Mouse (Mus musculus) hindbrain, postnatal 0 days (tissue): Measurements from ENCODE around the gene Cnot9. TPM values are rescaled to one million over a fixed set of nuclear protein-coding genes. Genes with fewer than 3 reads are reported as not detected.

Experiments
- ATAC-seq: fragments of 200-750 bp; cut with Nextera tagmentation; 2 replicates; pipeline ENCODE4 v1.8.0; 2017; ENCODE audit warnings: mild to moderate bottlenecking, moderate TSS enrichment, moderate library complexity
- DNase-seq: peaks from one replicate; pipeline ENCODE4 v3.0.0-alpha.2; 2015; ENCODE audit warnings: low spot score
- H3K27ac ChIP-seq: fragments of 300-500 bp; sonication (generic); 2 replicates; pipeline ENCODE4 v1.5.1; 2014; ENCODE audit warnings: mild to moderate bottlenecking
- H3K27me3 ChIP-seq: fragments of 300-500 bp; sonication (generic); 2 replicates; pipeline ENCODE4 v1.6.1; 2014; ENCODE audit warnings: low read length, mixed read lengths; ENCODE audit not compliant: insufficient read depth
- H3K36me3 ChIP-seq: fragments of 300-500 bp; sonication (generic); 2 replicates; pipeline ENCODE4 v1.6.1; 2014; ENCODE audit warnings: low read length, mixed read lengths; ENCODE audit not compliant: insufficient read depth
- H3K4me1 ChIP-seq: fragments of 300-500 bp; sonication (generic); 2 replicates; pipeline ENCODE4 v1.6.1; 2014; ENCODE audit warnings: antibody characterized with exemption, low read length, mixed read lengths; ENCODE audit not compliant: insufficient read depth
- H3K4me2 ChIP-seq: fragments of 300-500 bp; sonication (generic); 2 replicates; pipeline ENCODE4 v1.6.1; 2014; ENCODE audit warnings: low read depth, mild to moderate bottlenecking, low read length, moderate library complexity, mixed read lengths
- H3K4me3 ChIP-seq: fragments of 300-500 bp; sonication (generic); 2 replicates; pipeline ENCODE4 v1.5.1; 2014; ENCODE audit warnings: low read length
- H3K9ac ChIP-seq: fragments of 300-500 bp; sonication (generic); replicated peaks from 2 replicates; pipeline ENCODE4 v1.6.1; 2014; ENCODE audit warnings: mild to moderate bottlenecking, low read length, moderate library complexity, mixed read lengths
- H3K9me3 ChIP-seq: fragments of 300-500 bp; sonication (generic); 2 replicates; pipeline ENCODE4 v1.6.1; 2016; ENCODE audit warnings: low read length, mixed read lengths
- CTCF ChIP-seq: IDR thresholded peaks from 2 replicates; pipeline ENCODE4 v1.5.1; 2016; ENCODE audit warnings: antibody characterized with exemption, control low read depth, low read depth
- WGBS: fragments of 180-500 bp; shearing (Covaris S2); extraction: QIAGEN DNeasy Blood & Tissue Kit; methylation state at CpG from one replicate; pipeline ENCODE4 v1.1.7; 2014; 5-methylcytosine and 5-hydroxymethylcytosine counted together
- polyA plus RNA-seq: library from polyadenylated mRNA; unstranded; fragments of >200 nt; fragmentation: Nextera tagmentation; extraction: Ambion mirVana; gene quantifications from 2 replicates; pipeline ENCODE4 v1.2.1, GENCODE M21; 2015
- total RNA-seq: library from RNA; depleted of rRNA; stranded (reverse); fragments of >200 nt; gene quantifications from 2 replicates; pipeline ENCODE4 v1.2.3, GENCODE M21; 2014; rRNA removed

The Cnot9 gene
- total and polyA plus RNA-seq, 2 experiments from 2014 or later, result 36.7 to 45.4 TPM

DNA sequence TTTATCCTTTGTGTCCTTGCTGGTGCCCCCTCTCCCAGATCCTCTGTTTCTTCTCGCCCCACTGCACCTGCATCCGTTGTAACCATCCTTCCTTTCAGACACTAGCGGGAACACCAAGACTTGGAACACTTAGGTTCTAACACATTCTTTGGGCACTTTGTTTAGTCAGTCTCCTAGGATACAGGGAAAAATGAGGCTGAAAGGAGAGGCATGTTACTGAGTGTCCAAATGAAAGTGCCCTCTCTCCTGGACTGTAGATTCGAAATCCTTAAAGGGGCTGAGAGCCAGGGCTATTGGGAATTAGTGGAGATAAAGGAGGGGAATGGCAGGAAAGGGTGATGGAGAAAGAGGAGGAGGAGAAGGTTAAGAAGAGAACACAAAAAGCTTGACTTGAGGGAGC is 38.3 kb downstream of the Cnot9 start, which contains the start of gene Usp37:
Gene Usp37 (minus strand): TSS at position 101 of the 400 bp plus-strand sequence.
- Histone ChIP-seq H3K4me3 (peak within 1 kb of the TSS; percentile 21), H3K4me2 (peak within 1 kb of the TSS; percentile 52), H3K9ac (peak within 1 kb of the TSS; percentile 30; the same call in 1 of the 2 replicates), H3K4me1 (peaks cover 10% of the 10 kb centered on the region; the same call in 1 of the 2 replicates), H3K9me3 (no peaks in the 10 kb centered on the region), H3K27me3 (no peaks in the 10 kb centered on the region), H3K27ac (peak within 1 kb of the TSS; percentile 74; the same call in 1 of the 2 replicates), H3K36me3 (no peaks in the 10 kb centered on the region)
- no peak for TF ChIP-seq CTCF
- 36% methylated on average over 4 of the region's 4 CpGs for WGBS
- DNase-seq (peak; percentile 17), ATAC-seq (no peak)

DNA sequence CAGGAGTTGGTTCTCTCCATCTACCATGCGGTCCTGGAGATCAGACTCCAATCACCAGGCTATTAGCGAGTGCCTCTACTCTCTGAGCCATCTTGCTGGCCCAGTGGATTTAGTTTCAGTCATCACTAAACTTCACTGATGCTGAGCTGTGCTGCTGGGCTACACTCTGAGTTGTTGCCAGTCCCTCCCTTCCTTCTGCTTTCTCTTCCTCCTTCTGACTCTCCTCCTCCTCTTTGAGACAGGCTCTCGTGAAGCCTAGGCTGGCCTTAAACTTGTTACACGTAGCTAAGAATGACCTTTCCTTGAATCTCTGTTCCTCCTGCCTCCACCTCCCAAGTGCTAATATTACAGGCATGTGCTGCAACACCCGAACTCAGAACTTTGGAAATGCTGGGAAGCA is 53.2 kb downstream of the Cnot9 start:
- no peaks in the 10 kb centered on the region for H3K4me1 ChIP-seq
- H3K9me3 ChIP-seq, result no peaks in the 10 kb centered on the region
- H3K36me3 ChIP-seq, result peaks cover under 1% of the 10 kb centered on the region; the same call in 1 of the 2 replicates
- H3K4me3 ChIP-seq, result no peak overlapping the region
- H3K9ac ChIP-seq, result no peak overlapping the region
- H3K27ac ChIP-seq, result no peak overlapping the region
- DNase-seq (no peak), ATAC-seq (no peak)
- 90% methylated on average over 5 of the region's 5 CpGs for WGBS
- H3K4me2 ChIP-seq, result no peak overlapping the region
- TF ChIP-seq CTCF, result no peak
- no peaks in the 10 kb centered on the region for H3K27me3 ChIP-seq

DNA sequence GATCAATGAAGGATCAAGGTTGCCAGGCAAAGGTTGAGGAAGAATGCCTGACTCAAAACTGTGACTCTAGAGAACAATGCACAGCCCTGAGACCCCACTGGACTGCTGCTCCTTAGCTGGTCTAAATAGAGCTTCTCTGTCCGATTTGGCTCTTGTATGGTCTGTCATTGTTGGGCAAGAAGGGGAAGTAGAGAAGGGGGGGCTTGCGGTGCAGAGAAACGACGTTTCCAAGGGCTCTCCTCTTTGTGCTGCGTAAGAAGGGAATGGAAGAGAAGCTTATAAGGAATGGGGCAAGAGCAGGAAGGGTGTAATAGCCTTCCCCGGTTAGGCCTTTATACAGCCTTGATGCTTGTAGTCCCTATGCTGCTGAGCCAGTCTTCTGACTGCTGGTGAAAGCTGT is 60.0 kb downstream of the Cnot9 start:
- Histone ChIP-seq H3K4me1 (no peaks in the 10 kb centered on the region), H3K9ac (no peak overlapping the region), H3K4me2 (no peak overlapping the region), H3K27me3 (no peaks in the 10 kb centered on the region), H3K36me3 (peaks cover 59% of the 10 kb centered on the region), H3K9me3 (no peaks in the 10 kb centered on the region), H3K27ac (no peak overlapping the region), H3K4me3 (no peak overlapping the region)
- DNase-seq (no peak), ATAC-seq (no peak)
- no peak for TF ChIP-seq CTCF
- 48% methylated on average over 6 of the region's 6 CpGs for WGBS

DNA sequence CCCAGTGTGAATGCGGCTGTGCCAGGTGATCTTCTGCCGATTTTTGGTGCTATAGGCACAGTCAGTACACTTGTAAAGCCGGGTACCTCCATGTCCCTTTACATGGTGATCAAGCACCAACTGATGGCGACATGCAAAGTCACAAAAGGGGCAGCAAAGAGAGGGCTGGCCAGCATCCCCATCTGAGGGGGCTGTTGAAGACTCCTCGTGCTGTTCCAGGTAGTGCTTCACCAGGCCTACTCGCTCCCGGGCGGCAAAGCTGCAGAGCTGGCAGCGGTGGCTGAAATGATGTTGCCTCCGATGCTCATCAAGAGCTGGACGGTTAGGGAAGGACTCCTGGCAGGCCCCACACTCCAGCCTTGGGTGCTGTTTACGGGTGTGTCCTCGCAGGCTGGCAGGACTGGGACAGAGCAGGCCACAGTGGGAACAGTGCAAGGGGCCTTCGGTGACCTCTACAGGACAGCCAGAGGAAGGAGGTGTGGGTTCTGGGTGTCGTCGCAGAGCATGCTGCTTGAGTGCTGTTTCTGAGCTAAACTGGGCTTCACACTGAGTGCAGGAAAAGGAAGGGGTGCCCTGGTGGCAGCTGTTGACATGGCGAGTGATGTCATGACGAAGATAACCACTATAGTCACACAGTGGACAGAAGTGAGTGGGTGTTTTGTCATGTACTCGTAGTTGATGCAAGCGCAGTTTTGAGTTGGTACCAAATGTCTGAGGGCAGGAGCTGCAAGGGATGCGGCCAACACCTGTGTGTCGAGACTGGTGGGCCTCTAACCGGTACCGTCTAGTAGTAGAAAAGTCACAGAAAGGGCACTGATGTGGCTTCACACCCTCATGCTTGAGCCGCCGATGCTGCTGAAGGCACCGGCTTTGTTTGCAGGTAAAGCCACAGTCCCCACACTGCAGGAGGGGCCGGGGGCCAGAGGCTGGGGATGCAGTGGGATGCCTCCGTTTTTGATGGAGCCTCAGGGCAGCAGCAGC is 64.2 kb downstream of the Cnot9 start:
- TF ChIP-seq CTCF, result peak; percentile 31
- no peaks in the 10 kb centered on the region for H3K27me3 ChIP-seq
- DNase-seq (no peak), ATAC-seq (no peak)
- peaks cover 89% of the 10 kb centered on the region for H3K36me3 ChIP-seq
- H3K9ac ChIP-seq, result no peak overlapping the region
- H3K4me1 ChIP-seq, result no peaks in the 10 kb centered on the region
- H3K4me3 ChIP-seq, result no peak overlapping the region
- H3K27ac ChIP-seq, result no peak overlapping the region
- no peak overlapping the region for H3K4me2 ChIP-seq
- 92% methylated on average over 29 of the region's 29 CpGs for WGBS
- H3K9me3 ChIP-seq, result no peaks in the 10 kb centered on the region

Other genes starting within 250 kb of the Cnot9 start
- not detected in 2 replicates for gene Gpbar1, start 227.5 kb upstream of the Cnot9 start, total RNA-seq
- gene Gpbar1, start 227.5 kb upstream of the Cnot9 start, polyA plus RNA-seq, result 0.16 TPM in 1 of 2 replicates, not detected in the other
- gene Aamp, start 221.3 kb upstream of the Cnot9 start, total RNA-seq, result 131 and 161 TPM in 2 replicates
- gene Aamp, start 221.3 kb upstream of the Cnot9 start, polyA plus RNA-seq, result 212 and 219 TPM in 2 replicates
- gene Pnkd, start 221.1 kb upstream of the Cnot9 start, total RNA-seq, result 102 and 113 TPM in 2 replicates
- gene Pnkd, start 221.1 kb upstream of the Cnot9 start, polyA plus RNA-seq, result 143 TPM in 2 replicates
- gene Tmbim1, start 200.4 kb upstream of the Cnot9 start, total RNA-seq, result 16.4 and 17.5 TPM in 2 replicates
- 14.8 and 16.5 TPM in 2 replicates for gene Tmbim1, start 200.4 kb upstream of the Cnot9 start, polyA plus RNA-seq
- 0.75 and 1.9 TPM in 2 replicates for gene Catip, start 143.9 kb upstream of the Cnot9 start, total RNA-seq
- 1.8 and 2.6 TPM in 2 replicates for gene Catip, start 143.9 kb upstream of the Cnot9 start, polyA plus RNA-seq
- 3.6 and 10.6 TPM in 2 replicates for gene Slc11a1, start 130.9 kb upstream of the Cnot9 start, total RNA-seq
- gene Slc11a1, start 130.9 kb upstream of the Cnot9 start, polyA plus RNA-seq, result 2.3 and 2.9 TPM in 2 replicates
- gene Ctdsp1, start 114.5 kb upstream of the Cnot9 start, total RNA-seq, result 35.7 and 38.4 TPM in 2 replicates
- 17.9 and 18.2 TPM in 2 replicates for gene Ctdsp1, start 114.5 kb upstream of the Cnot9 start, polyA plus RNA-seq
- gene Vil1, start 96.7 kb upstream of the Cnot9 start, total RNA-seq, result 0.26 TPM in 1 of 2 replicates, not detected in the other
- 0.14 and 0.18 TPM in 2 replicates for gene Vil1, start 96.7 kb upstream of the Cnot9 start, polyA plus RNA-seq
- gene Plcd4, start 36.8 kb downstream of the Cnot9 start, total RNA-seq, result 11.0 and 11.5 TPM in 2 replicates
- 8.7 and 11.4 TPM in 2 replicates for gene Plcd4, start 36.8 kb downstream of the Cnot9 start, polyA plus RNA-seq
- 13.0 and 25.3 TPM in 2 replicates for gene Usp37, start 38.2 kb downstream of the Cnot9 start, total RNA-seq
- gene Usp37, start 38.2 kb downstream of the Cnot9 start, polyA plus RNA-seq, result 17.4 and 21.3 TPM in 2 replicates
- 13.3 and 15.1 TPM in 2 replicates for gene Zfp142, start 82.2 kb downstream of the Cnot9 start, total RNA-seq
- gene Zfp142, start 82.2 kb downstream of the Cnot9 start, polyA plus RNA-seq, result 5.4 and 5.9 TPM in 2 replicates
- gene Bcs1l, start 82.2 kb downstream of the Cnot9 start, total RNA-seq, result 15.2 and 29.9 TPM in 2 replicates
- gene Bcs1l, start 82.2 kb downstream of the Cnot9 start, polyA plus RNA-seq, result 12.3 and 14.4 TPM in 2 replicates
- gene Rnf25, start 95.3 kb downstream of the Cnot9 start, total RNA-seq, result 64.1 and 77.7 TPM in 2 replicates
- 45.8 and 50.0 TPM in 2 replicates for gene Rnf25, start 95.3 kb downstream of the Cnot9 start, polyA plus RNA-seq
- gene Stk36, start 95.4 kb downstream of the Cnot9 start, total RNA-seq, result 8.3 and 10.9 TPM in 2 replicates
- gene Stk36, start 95.4 kb downstream of the Cnot9 start, polyA plus RNA-seq, result 9.4 and 9.6 TPM in 2 replicates
- 25.8 and 32.9 TPM in 2 replicates for gene Ttll4, start 155.7 kb downstream of the Cnot9 start, total RNA-seq
- gene Ttll4, start 155.7 kb downstream of the Cnot9 start, polyA plus RNA-seq, result 3.2 and 4.0 TPM in 2 replicates
- gene Cyp27a1, start 207.5 kb downstream of the Cnot9 start, total RNA-seq, result 0.79 and 2.8 TPM in 2 replicates
- 3.0 and 3.2 TPM in 2 replicates for gene Cyp27a1, start 207.5 kb downstream of the Cnot9 start, polyA plus RNA-seq
- gene Prkag3, start 243.2 kb downstream of the Cnot9 start, total RNA-seq, result not detected in 2 replicates
- not detected in 2 replicates for gene Prkag3, start 243.2 kb downstream of the Cnot9 start, polyA plus RNA-seq